Mouse (Mus musculus): Measurements from ENCODE around the gene Gcc2. TPM values are rescaled to one million over a fixed set of nuclear protein-coding genes. Genes with fewer than 3 reads are reported as not detected.
A peak's percentile ranks its signal among the peaks of the same experiment; 100 is the strongest.
"Not testable (repeated sequence)": the region's sequence is repeated elsewhere in the genome, so short reads cannot be mapped to it uniquely, and the experiment has no call there.

Gcc2 gene
- polyA plus RNA-seq, 1 experiment = 20.8 TPM

DNA sequence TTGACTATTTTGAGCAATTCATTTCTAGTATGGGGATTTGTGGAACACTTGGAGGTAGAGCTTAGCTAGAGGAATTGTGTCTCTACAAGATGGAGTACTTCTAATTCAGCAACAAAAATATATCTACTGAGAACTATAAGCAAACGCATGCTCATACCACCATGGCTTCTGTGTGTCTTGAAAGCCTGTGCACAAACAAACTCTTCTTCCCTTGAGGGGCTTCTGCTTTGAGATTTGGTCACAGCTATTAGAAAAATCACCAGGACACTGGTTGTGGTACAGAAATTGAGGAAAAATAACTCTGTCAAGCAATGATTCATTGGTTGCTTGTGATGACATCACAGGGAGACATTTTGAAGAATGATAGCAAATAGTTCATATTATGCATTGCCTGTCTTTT, 39.9 kb upstream of the Gcc2 start:
- no peak for DNase-seq
- no peak for TF ChIP-seq POLR2A (IDR thresholded peaks at IDR 0.05; ENCODE audit: borderline replicate concordance, extremely low read depth, low read depth, low read length)
- no peaks in the 10 kb centered on the region for H3K4me1 ChIP-seq (ENCODE audit: control insufficient read depth, insufficient read depth, low read length)
- H3K4me3 ChIP-seq (replicated peaks; ENCODE audit: extremely low read depth, low read depth, low read length) = no peak overlapping the region
- 88% methylated on average over 1 of the region's 1 CpGs for WGBS

- 79% methylated on average over 3 of the region's 3 CpGs for WGBS
- no peak for DNase-seq
- TF ChIP-seq POLR2A (IDR thresholded peaks at IDR 0.05; ENCODE audit: borderline replicate concordance, extremely low read depth, low read depth, low read length) (no peak), CTCF (IDR thresholded peaks at IDR 0.05; ENCODE audit: insufficient read depth, low read length) (no peak)
- H3K4me3 ChIP-seq (replicated peaks; ENCODE audit: extremely low read depth, low read depth, low read length) = no peak overlapping the region
- no peaks in the 10 kb centered on the region for H3K4me1 ChIP-seq (ENCODE audit: control insufficient read depth, insufficient read depth, low read length)
Observed at GRCm38 (mm10) chr10:58217366-58217765, 37.9 kb upstream of the Gcc2 start.

GRCm38 (mm10) chr10:58220726-58221125, 34.6 kb upstream of the Gcc2 start:
- WGBS = 76% methylated on average over 6 of the region's 6 CpGs
- TF ChIP-seq POLR2A (IDR thresholded peaks at IDR 0.05; ENCODE audit: borderline replicate concordance, extremely low read depth, low read depth, low read length) (no peak), CTCF (IDR thresholded peaks at IDR 0.05; ENCODE audit: insufficient read depth, low read length) (no peak)

DNA sequence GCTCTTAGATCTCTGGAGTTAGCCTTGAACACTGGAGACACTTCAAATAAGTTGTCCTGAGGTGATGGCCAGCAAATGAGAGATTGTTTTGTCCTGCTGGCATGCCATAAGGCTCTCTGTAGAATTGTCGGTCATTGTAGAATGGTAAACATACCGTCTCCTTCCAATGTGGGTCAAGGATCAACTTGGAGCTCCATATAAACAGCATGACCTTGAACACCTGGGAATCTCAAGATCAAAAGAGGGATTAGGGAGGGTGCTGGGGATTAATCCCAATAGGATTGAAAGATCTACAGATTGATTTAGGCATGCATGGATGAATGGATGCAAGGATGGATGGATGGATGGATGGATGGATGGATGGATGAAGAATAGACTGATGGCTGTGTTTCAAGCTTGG, 33.7 kb upstream of the Gcc2 start:
- not testable (repeated sequence) for H3K4me1 ChIP-seq (ENCODE audit: control insufficient read depth, insufficient read depth, low read length); H3K4me3 ChIP-seq (replicated peaks; ENCODE audit: extremely low read depth, low read depth, low read length); DNase-seq
- 92% methylated on average over 2 of the region's 2 CpGs for whole genome bisulfite sequencing

More at GRCm38 (mm10) chr10:58220726-58221125, 34.6 kb upstream of the Gcc2 start:
- H3K4me3 ChIP-seq (replicated peaks; ENCODE audit: extremely low read depth, low read depth, low read length) = no peak overlapping the region
- H3K4me1 ChIP-seq (ENCODE audit: control insufficient read depth, insufficient read depth, low read length) = no peaks in the 10 kb centered on the region
- DNase-seq = no peak

DNA sequence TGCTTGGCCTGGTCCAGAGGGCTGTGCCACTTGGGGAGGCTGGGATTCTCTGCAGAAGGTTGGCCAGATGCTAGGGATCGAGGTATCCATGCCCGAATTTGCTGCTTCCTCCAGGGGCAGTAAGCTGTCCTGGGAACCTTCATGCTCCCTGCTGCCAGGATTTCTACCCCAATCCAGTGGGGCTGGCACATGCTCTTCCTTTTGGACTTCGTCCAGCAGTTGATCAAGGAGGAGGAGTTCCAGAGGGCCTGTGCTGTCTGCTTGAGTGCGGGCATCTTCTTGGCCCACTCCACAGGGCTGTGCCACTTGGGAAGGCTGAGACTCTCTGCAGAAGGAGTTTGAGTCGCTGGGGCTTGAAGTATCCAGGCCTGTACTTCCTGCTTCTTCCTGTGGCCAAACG, 32.1 kb upstream of the Gcc2 start:
- H3K4me3 ChIP-seq (replicated peaks; ENCODE audit: extremely low read depth, low read depth, low read length); DNase-seq; H3K4me1 ChIP-seq (ENCODE audit: control insufficient read depth, insufficient read depth, low read length): not testable (repeated sequence)
- 89% methylated on average over 4 of the region's 6 CpGs for WGBS

- peak; percentile 59 for DNase-seq
- H3K4me3 ChIP-seq (replicated peaks; ENCODE audit: extremely low read depth, low read depth, low read length); H3K4me1 ChIP-seq (ENCODE audit: control insufficient read depth, insufficient read depth, low read length): not testable (repeated sequence)
- WGBS = 85% methylated on average over 31 of the region's 31 CpGs
Observed at GRCm38 (mm10) chr10:58223972-58224805, 31.1 kb upstream of the Gcc2 start.

DNA sequence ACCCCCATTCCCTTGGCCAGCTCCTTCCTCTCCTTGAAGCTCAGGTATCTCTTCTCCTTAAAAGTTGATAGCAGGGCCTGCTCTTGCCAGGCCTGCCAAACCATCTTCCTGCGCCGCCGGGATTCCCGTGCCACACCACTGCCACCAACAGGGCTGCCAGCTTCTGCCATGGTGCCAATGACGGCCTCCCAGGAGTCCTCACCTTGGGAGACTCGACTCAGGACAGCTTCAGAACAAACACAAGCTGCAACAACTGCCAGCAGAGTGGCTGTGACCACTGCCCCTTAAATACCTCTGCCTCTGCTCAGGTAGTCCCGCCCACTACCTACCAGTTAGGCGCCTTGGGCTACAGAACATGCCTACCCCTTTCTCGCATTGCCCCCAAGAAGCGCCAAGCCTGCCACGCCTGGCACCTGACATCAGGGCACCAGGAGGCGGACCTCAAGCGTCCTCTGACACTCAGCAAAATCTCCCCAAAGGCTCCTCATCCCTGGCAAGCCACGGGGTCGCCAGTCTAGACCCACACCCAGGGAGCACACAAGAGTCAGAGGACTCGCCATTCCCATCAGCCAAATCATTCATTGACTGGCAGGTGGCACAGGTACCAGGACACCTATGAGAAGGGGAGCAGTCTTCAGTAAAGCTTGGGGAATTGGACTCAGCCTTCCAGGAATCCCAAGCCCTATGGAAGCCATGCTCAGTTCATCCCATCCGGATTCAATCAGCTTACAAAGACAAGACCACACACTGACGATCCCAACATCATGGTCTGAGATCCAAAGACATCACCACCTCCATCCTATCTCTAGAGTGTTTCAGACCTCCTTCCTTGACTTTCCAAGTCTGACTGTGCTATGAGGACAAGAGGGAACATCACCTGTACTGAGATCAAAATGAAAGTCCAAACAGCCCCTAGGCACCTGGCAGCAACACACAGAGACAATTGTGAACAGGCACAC, 30.2 kb upstream of the Gcc2 start, which contains the start of gene AW822073:
TSS of gene AW822073 (minus strand) at position 104 of the 959 bp plus-strand sequence.
- not testable (repeated sequence) for DNase-seq; H3K4me3 ChIP-seq (replicated peaks; ENCODE audit: extremely low read depth, low read depth, low read length); H3K4me1 ChIP-seq (ENCODE audit: control insufficient read depth, insufficient read depth, low read length)
- 80% methylated on average over 18 of the region's 18 CpGs for WGBS

DNA sequence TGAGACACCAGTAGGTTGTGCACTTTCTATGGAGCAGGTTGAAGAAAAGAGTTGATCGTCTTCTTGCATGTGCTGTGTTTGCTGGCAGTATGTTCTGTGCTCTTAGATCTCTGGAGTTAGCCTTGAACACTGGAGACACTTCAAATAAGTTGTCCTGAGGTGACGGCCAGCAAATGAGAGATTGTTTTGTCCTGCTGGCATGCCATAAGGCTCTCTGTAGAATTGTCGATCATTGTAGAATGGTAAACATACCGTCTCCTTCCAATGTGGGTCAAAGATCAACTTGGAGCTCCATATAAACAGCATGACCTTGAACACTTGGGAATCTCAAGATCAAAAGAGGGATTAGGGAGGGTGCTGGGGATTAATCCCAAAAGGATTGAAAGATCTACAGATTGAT, 28.9 kb upstream of the Gcc2 start:
- H3K4me3 ChIP-seq (replicated peaks; ENCODE audit: extremely low read depth, low read depth, low read length); H3K4me1 ChIP-seq (ENCODE audit: control insufficient read depth, insufficient read depth, low read length); DNase-seq: not testable (repeated sequence)
- 79% methylated on average over 4 of the region's 4 CpGs for WGBS

- WGBS = 88% methylated on average over 3 of the region's 6 CpGs
- H3K4me1 ChIP-seq (ENCODE audit: control insufficient read depth, insufficient read depth, low read length); H3K4me3 ChIP-seq (replicated peaks; ENCODE audit: extremely low read depth, low read depth, low read length): not testable (repeated sequence)
- peak; percentile 43 for DNase-seq
Observed at GRCm38 (mm10) chr10:58227798-58228197, 27.5 kb upstream of the Gcc2 start.

DNA sequence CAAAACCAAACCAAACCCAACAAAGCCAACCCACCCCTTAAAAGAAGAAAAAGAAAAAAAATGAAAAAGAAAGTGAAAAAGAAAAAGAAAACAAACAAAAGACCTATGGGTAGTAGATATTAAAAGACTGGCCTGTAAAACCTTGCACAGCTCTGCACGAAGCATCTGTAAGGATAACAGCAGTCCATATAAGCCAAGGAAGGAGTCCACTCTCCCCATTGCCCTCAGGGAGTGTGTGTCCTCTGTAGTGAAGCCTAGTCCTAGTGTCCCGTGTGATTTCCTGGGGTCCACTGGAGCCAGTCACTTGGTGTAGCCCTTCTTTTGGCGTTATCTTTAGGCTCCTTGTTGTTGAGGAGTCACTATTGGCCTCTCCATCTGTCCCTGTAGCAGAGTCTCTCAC, 25.3 kb upstream of the Gcc2 start:
- 57% methylated on average over 3 of the region's 3 CpGs for WGBS
- DNase-seq = not testable (repeated sequence)

GRCm38 (mm10) chr10:58231088-58231487, 24.2 kb upstream of the Gcc2 start:
- not testable (repeated sequence) for H3K4me1 ChIP-seq (ENCODE audit: control insufficient read depth, insufficient read depth, low read length); H3K4me3 ChIP-seq (replicated peaks; ENCODE audit: extremely low read depth, low read depth, low read length)
- WGBS = 82% methylated on average over 5 of the region's 7 CpGs
- DNase-seq = peak; percentile 32

More for the DNA sequence above, 25.3 kb upstream of the Gcc2 start:
- H3K4me3 ChIP-seq (replicated peaks; ENCODE audit: extremely low read depth, low read depth, low read length); H3K4me1 ChIP-seq (ENCODE audit: control insufficient read depth, insufficient read depth, low read length): not testable (repeated sequence)

DNA sequence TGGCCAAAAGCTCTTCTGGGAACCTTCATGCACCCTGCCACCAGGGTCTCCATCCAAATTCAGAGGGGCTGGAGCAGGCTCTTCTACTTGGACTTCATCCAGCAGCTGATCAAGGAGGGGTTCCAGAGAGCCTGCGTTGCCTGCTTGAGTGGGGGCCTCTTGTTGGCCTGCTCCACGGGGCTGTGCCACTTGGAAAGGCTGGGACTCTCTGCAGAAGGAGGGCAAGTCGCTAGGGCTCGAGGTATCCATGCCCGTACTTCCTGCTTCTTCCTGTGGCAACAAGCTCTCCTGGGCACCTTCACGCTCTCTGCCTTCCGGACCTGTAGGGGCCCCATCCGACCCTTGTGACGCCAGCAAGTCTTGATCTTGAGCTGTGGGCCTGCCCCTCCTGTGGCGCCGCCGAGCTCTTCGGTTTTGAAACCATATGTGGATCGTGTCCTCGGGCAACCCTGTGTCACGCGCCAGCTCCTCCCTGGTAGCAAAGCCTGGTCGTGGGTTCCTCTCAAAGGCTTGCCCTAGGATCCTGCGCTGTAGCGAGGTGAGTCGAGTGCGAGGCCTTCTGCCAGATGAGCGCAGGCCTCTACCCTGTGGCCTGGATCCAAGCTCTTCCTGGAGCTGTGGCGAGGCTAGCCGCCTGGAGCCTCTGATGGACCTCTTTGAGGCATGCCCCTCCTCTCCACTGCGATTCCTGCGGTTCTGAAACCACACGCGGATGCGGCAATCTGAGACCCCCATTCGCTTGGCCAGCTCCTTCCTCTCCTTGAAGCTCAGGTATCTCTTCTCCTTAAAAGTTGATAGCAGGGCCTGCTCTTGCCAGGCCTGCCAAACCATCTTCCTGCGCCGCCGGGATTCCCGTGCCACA, 23.3 kb upstream of the Gcc2 start:
- 90% methylated on average over 35 of the region's 35 CpGs for WGBS
- DNase-seq = peak; percentile 63
- H3K4me1 ChIP-seq (ENCODE audit: control insufficient read depth, insufficient read depth, low read length); H3K4me3 ChIP-seq (replicated peaks; ENCODE audit: extremely low read depth, low read depth, low read length): not testable (repeated sequence)

DNA sequence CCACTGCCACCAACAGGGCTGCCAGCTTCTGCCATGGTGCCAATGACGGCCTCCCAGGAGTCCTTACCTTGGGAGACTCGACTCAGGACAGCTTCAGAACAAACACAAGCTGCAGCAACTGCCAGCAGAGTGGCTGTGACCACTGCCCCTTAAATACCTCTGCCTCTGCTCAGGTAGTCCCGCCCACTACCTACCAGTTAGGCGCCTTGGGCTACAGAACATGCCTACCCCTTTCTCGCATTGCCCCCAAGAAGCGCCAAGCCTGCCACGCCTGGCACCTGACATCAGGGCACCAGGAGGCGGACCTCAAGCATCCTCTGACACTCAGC, 22.7 kb upstream of the Gcc2 start, which contains the start of gene Duxf3:
TSS of gene Duxf3 (minus strand) at position 35 of the 329 bp plus-strand sequence.
- not testable (repeated sequence) for H3K4me1 ChIP-seq (ENCODE audit: control insufficient read depth, insufficient read depth, low read length); H3K4me3 ChIP-seq (replicated peaks; ENCODE audit: extremely low read depth, low read depth, low read length); DNase-seq
- 75% methylated on average over 6 of the region's 8 CpGs for WGBS

Data from lung, adult 2 months (tissue).